Mouse (Mus musculus) ovary, adult 18-20 months (tissue): ENCODE measurements at regions not wholly inside any gene's neighbourhood (a gene's known extent, or its start where the extent isn't known, plus 50 kb on each side); places are given as distances from the start of the nearest gene placed in this dataset.
A peak's percentile ranks its signal among the peaks of the same experiment; 100 is the strongest.
"Not testable (repeated sequence)": the region's sequence is repeated elsewhere in the genome, so short reads cannot be mapped to it uniquely, and the experiment has no call there.

ENCODE experiments used
- DNase-seq: peaks from one replicate; pipeline ENCODE4 v3.0.0; 2022; ENCODE audit warnings: low spot score, mixed read lengths

DNA sequence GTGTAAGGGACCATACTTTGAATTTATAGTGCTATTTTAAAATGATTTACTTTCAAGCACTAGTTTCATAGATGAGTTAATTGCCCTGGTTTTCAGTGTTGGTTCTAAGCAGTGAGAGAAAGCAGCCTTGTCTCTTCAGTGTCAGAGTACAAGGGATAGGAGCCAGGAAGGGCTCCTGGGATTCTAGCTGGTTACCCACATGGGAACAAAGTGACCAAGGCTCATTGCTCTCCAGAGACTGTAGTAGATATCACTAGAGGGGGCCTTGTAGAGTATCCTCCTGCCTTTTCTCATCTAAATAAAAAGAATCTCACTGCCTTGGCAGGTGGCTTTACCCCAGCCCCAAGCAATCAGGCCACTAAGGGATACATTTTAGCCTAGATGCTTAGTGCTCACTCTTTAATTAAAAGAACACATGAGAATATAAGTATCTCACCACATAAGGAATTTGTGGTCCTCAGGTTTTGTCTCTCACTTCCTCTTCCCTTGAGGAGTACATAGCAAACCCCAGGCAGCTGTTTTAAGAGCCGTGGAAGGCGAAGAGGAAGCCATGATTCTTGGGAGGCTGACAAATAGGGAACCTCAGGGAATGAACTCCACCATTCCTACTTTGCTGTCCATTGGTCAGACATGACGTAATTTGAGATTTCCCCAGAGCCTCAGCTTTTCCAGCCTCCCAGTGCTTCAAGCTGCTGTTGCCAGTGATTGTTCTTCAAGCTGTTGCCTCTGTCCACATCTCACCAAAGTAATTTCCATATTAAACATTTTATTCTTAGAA is 449.2 kb upstream of the Ube2e3 start:
- no peak for DNase-seq

DNA sequence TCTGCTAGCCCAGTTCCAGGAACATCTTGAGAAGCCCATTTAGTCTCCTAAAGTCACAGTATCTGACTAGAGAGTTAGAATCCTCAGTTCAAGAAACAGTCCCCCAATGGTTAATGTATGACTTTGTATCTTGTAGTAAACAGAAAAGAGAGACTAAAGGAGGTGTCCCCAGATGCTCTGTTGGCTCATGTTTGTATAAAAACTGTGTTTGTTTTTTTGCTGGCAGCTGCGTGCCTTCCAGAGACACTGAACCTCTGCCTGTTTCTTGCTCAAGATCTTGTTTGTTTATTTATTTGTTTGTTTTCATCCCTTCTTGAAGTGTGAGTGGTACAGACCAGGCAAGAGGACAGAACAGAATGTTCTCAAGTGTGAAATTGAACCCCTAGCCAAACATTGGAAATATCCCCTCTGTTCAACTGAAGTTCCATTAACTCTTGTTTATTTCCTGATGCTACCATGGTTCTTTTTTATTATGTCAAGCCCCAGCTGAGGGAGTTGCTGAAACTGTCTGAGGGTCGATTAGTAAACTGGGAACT is 451.3 kb upstream of the Ube2e3 start:
- no peak for DNase-seq

DNA sequence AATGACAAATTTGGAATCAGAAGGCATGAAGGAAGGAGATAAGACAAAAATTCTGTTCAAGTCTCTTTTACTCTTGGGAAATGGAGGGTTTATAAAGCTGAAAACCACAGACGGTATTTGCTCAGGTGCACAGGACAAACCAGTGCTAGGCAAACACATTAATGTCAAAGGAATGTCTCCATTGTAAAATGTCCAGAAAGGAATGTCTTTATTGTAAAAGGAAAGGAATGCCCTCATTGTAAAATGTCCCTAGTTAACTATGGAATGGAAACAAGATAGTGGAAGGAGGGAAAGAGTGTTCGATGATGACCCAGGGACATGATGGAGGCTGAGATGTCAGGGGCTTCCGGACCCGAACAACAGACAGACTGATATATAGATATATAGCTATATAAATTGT is 454.9 kb upstream of the Ube2e3 start:
- no peak for DNase-seq

DNA sequence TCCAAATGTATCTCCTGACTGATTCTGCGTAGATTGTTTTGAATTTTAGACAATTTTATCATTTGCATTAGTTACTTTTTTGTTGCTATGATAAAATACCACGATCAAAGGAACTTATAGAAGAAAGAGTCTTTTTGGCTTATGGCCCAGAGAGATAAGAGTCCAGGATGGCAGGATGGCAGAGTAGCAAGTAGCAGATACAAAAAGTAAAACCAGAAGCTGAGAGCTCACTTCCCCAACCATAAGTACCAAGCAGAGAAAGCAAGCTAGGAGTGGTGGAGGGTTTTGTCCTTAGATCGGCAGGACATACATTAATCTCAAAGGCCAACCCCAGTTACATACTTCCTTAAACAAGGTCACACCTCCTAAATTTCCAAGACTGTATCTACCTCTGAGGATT is 457.7 kb upstream of the Cwc22 start:
- DNase-seq: no peak

DNA sequence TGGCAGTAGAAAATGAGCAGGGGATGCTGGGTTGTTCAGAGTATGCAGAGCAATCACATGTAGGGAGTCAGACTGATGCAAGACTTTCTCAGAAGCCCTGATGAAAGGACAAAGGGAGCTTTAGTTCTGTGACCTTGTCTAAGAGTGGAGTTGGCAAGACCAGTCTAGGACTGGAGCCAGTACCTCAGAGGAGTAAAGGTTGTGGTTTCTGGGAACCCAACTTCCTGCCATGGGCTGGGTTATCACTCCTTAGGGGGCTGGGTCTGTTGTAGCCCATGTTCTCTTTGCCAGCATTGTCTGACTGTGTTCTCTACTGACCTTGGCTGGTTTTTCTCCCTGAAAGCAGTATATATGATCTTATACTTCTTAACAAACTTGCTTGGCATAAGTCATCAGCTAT is 453.1 kb upstream of the Cwc22 start:
- peak; percentile 29 for DNase-seq

DNA sequence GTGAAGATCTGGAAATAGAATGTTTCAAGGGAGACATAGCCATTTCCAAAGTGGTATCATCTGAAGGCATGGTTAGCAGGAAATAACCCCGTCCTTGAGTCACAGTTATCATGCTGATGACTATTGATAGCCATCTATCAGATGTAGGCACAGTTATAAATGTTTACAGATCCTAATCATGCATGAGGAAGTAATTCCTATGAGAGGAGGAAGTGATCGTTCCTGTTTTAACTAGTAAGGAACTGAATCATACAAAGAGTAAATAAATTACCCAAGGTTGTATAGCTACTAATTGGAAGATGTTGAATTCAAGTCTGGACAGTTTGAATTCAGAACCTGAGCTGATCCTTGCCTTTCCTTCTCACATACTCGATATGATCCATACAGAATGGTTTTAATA is 450.7 kb upstream of the Cwc22 start:
- no peak for DNase-seq

DNA sequence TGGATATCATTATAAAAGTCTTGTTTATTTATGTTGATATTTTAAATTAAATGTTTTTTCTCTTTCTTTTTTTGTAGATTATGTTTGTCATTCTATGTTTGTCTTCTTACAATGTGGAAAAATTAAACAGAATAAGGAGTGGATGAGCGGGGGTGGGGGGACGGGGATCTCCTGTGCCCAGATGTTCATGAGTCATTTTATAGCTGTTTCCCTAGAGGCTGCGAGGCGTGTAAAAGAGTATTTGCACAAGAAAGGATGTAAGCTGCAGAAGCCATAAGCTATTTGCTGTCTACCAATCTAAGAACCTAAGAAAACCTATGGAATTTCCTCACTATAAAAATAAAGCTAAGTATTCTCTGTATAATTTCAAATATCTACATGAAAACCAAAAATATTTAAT is 446.9 kb upstream of the Cwc22 start:
- no peak for DNase-seq

DNA sequence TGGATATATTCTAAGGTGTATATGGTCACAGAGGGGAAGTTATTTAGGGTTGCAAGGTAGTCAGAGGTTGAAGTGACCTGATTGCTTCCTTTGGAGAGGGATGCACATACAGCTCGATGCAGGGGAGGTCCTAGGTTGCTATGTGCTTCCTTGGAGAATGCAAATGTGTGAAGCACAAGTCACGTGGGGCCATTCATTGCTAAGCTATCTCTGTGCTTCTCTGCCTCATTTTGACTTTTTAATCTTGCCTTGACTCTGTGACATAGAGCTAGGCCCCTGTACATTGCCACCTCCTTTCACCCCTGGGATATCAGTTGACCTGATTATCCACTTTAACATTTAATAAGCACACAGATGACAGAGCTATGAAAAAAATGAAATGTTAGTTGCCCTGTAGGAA is 446.2 kb upstream of the Cwc22 start:
- DNase-seq: no peak

DNA sequence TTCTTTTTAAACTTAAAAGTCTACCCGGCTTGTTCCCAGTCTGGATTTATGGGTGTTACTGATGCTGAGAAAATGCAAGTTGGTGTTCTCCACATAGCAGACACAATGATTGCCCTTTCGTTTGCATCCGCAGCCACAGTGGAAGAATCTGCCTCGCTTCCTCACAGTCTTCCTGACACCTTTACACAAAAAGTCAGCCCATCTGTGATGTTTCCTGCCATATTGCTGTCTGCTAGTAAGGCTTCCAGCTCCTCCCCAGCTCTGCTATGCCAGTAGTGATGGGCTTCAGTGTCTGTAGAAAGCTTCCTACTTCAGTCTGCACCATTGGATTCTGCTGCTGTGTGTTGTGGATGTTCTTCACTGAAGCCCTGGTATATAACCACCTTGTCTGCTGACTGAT is 441.8 kb upstream of the Cwc22 start:
- DNase-seq: no peak

DNA sequence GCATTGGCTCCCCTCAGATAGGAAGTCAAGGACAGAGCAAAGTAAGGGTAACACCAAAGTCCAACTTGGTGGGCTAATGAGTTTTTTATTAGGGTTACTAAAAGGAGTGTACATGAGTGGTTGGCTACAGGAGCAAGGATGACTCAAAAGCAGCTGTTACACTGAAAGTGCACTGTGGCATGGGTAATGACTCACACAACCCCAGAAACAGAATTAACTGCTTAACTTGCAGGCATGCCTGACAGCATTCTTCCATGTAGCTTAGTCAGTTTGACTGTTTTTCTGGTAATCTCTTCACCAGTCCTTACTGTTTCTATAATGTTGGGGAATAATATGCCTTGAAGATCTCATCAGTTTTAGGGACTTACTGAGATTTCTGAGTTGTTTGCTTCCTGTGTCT is 435.1 kb upstream of the Cwc22 start:
- no peak for DNase-seq

DNA sequence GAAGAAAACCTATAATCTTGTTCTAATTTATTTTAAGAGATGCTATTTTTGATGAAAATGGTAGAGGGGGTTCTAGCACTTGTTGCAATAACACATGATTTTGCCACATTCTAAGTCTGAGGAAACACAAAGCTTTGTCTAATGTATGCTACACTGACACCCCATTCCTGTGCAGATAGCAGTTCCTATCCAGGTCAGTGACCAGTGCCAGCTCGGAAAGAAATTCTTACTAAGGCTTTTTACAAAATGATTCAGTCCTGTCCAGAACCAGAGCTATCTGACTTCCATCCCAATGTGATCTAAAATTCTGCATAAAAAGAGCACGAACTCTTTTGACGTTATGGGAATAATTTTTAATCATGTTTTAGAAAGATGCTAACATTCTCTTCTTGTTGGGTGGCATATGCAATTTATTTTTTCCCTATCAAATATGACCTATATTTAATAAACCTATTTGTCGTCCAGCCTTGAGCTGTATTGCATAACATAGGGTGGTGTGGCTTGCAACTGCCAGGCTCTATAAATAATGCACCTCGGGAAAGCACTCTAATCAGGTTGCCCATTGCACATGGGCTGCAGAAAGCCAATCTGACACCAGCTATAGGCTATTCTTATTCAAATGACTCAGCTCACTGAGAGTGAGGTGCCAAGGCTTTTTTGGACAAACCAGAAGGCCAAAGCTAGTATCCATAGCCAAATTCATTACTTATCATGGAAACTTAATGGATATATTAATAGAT is 385.7 kb upstream of the Cwc22 start:
- DNase-seq: no peak

DNA sequence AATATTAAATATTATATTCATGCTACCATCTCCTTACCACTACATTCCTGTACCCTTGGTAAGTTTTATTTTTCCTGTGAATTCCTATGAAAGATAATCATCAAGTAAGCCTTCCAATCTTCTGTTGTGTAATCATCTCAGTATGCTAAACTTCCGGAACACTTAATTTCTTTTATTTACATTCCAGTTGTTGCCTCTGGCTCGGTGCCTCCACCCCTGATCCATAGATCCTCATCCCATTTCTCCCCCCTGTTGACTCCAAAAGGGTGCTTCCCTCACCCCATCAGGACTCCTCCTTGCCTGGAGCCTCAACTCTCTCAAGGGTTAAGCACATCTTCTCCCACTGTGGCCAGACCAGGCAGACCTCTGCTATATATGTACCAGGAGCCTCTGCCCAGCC is 379.9 kb upstream of the Cwc22 start:
- DNase-seq: no peak

DNA sequence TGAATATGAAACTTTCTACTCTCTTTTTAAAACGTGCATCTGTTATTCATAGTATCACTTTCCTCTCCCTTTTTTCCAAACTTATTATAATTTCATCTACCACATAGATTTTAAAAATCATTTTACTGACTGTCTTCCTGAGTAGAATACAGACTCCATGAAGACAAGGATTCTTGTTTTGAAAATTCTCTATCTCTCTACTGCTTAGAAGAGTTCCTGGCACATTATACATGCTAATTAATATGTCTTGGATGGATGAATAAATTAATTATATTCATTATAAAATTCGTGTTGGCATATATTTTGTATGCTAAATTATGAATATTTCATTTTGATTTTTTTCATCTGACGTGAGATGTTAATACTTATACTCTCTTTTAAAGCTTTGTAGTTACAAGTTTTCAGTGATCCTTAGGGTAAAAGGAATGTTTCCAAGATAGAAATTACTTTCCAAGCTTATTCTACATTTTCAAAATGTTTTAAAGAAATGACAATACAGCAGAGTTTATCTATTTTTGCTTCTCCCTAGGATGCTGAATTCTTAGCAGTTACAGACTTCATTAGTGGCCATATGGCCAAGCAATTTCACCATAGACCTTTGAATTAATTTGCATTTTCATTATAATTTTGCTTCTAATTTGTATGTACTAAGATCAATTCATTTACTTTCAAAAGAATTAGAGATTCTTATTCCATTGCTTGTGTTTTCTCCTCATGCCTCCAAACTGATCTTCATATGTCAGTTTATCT is 376.2 kb upstream of the Cwc22 start:
- no peak for DNase-seq

DNA sequence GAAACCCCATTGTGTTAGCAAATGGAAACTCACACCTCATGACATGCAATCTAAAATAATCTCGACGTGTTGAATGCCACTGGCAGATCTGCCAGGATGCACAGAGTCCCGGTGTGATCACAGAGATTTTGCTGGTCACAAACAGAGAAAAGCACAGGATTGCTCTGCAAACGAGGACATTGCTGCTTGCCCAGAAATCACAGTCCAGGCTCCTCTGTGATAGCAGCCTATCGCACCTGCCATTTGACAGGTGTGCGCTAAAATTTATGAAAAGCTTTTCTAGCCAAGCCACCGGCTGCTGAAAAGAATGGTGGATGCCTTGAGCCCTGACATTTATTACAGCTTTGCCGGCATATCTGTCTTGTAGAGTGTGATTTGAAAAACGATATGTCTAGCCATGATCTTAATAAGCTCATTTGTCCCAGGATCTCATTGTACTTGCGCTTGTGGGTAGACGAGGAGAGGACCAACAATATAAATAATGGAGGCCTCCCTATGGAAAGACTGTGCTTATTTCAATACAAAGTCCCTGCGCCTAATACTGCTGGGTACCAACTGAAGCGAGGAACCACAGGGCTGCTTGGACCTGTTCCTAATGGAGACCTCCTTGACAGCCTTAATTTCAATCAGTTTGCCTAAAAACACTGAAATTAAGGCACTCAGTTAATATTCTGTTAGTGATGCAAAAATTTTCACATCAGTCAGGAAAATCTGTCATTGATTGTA is 365.8 kb upstream of the Cwc22 start:
- no peak for DNase-seq

DNA sequence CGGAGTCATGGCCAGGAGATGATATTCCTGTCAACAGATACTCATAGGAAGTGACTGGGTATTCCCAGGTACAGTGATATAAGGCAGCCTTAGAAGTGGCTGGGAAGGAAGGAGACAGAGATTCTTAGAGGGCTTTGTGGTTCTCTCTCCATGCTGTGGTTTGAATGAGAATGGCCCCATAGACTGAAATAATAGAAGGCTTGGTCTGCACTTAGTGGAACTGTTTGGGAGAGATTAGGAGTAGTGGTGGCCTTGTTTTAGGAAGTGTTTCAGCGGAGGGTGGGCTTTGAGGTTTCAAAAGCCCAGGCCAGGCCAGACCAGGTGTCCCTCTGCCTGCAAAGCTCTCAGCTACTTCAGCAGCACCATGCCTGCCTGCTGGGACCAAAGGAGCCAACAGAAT is 363.2 kb upstream of the Cwc22 start:
- no peak for DNase-seq

DNA sequence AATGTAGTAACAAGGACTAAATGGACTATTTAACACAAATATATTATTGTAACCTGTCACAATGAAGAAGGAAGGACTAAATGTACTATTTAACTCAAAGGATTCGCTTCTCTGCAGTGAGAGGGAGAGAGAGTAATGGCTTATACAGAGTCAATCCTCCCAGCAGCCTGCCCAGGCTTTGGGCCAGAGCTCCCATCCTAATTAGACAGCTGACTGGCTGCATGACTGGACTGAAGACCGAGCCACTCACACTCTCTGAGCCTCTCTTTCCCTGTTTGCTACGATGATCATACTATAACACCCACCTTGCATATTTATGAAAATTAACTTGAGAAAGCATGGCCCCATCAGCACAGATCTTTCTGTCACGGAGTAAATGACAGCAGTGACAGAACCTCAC is 360.7 kb upstream of the Cwc22 start:
- DNase-seq: no peak

DNA sequence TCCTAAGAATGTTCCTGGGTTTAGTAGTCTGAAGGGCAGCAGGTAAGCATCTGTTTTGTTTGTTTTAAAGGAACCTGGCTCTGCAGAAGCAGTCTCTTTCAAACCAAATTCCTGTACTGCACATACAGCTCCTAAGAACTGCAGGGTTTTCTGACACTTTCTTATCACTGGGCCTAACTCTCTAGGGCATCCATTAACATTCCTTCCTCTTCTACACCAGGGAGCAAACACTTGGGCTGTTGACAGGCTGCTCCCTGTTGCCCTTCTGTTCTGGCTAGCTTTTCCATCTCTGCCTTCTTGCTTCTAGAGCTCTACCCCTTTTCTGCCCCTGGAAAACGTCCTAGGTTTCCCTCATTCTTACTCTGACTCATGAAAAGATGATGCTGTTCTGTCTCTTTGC is 345.5 kb upstream of the Cwc22 start:
- DNase-seq: no peak

DNA sequence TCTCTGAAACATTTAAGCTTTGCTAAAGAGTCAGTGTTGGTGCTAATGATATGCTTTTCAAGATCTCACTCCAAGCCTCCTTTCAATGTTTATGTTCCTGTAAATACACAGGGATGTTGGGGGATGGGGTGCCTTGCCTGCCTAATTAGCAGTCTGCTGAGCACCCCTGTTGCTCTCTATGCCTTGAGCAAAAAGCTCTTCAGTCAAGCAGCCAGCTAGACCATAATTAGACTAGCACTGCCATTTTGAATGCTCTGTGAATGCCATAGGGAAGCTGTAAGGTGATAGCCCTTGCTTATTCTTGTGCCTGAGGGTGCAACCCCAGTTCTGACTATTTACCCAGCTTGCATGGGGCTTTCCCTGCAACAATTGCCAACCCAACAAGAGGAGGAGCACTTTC is 338.6 kb upstream of the Cwc22 start:
- DNase-seq: no peak

DNA sequence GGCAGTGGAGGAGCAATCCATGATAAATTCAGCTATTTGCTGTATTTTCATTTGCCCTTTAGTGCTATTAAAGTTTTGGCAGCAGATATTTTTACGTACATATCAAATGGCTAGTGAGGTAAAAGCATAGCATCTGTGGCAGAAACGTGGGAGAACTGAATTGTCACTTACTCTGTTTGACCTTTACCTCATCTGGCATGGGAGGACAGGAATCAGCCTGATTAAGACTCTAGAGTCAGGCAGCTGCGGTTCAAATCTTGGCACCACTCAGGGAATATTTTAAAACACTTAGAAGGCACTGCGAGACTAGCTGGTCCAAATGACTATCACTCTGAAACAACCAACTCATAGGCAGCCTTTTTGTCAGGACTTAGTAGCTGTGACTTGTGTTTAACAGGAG is 337.4 kb upstream of the Cwc22 start:
- no peak for DNase-seq

DNA sequence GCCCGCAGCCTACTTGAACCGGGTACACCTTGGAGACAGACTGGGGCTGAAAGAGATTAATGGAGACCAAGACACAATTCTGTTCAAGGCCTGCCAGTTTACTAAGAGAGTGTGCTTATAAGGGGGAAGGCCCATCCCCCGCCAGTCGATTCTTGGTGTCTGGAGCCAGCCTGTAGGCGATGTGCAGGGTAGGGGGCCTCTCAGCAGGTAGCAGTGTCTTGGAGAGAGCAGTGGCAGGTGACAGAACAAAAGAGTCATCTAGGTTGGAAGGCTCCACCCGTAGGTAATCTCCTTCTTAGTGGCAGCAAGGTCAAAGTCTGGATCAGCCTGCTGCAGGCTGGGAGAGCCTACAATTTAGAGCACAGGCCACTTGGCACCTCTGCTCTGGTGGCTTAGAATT is 335.7 kb upstream of the Cwc22 start:
- not testable (repeated sequence) for DNase-seq

DNA sequence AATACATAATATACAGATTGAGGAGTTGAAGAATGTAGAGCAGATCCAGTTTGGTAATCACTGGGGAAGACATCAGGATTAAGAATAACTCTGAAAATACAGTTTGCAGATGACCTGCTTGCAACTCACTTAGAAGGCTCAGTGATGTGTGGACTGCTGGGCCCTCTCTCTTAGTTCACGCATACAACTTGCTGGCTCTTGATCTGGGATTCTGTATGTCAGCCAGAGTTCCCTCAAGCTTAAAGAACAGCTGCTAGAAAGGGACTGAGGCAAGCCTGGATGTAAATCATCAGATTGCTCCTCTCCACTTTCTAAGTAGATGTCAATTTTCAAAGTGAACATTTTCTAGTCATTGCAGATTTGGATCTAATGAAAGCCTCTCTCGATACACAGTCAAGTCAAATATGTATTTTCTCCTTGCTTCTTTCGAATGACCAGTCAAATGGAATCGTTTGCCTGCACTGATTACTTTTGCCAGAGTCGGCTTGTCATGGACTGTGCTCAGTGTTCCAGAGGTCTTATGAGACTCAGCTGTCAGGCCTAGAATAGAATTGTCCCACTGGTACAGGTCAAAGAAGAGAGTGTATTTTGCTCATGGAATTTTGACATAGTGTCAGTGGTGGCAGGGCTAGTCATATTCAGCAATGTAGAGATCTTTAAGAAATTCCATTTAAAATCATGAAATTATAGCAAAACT is 334.2 kb upstream of the Cwc22 start:
- DNase-seq: no peak
